Mouse (Mus musculus) hindbrain, embryonic 12.5 days (tissue): Measurements from ENCODE around the gene Tcn2. TPM values are rescaled to one million over a fixed set of nuclear protein-coding genes. Genes with fewer than 3 reads are reported as not detected.

Experiments
- ATAC-seq: fragments of 200-750 bp; cut with Nextera tagmentation; 2 replicates; pipeline ENCODE4 v1.8.0; 2017; ENCODE audit warnings: moderate TSS enrichment; ENCODE audit not compliant: low FRiP score
- H3K27ac ChIP-seq: fragments of 300-500 bp; sonication (generic); 2 replicates; pipeline ENCODE4 v1.5.1; 2016; ENCODE audit warnings: mild to moderate bottlenecking
- H3K27me3 ChIP-seq: fragments of 300-500 bp; sonication (generic); 2 replicates; pipeline ENCODE4 v1.6.1; 2016; ENCODE audit warnings: mild to moderate bottlenecking
- H3K36me3 ChIP-seq: fragments of 300-500 bp; sonication (generic); 2 replicates; pipeline ENCODE4 v1.6.1; 2016; ENCODE audit warnings: mild to moderate bottlenecking
- H3K4me1 ChIP-seq: fragments of 300-500 bp; sonication (generic); 2 replicates; pipeline ENCODE4 v1.6.1; 2016
- H3K4me2 ChIP-seq: fragments of 300-500 bp; sonication (generic); replicated peaks from 2 replicates; pipeline ENCODE4 v1.6.1; 2016; ENCODE audit warnings: mild to moderate bottlenecking
- H3K4me3 ChIP-seq: fragments of 300-500 bp; sonication (generic); 2 replicates; pipeline ENCODE4 v1.5.1; 2016; ENCODE audit warnings: mild to moderate bottlenecking
- H3K9ac ChIP-seq: fragments of 300-500 bp; sonication (generic); 2 replicates; pipeline ENCODE4 v1.6.1; 2016; ENCODE audit warnings: mild to moderate bottlenecking, moderate library complexity
- H3K9me3 ChIP-seq: fragments of 300-500 bp; sonication (generic); replicated peaks from 2 replicates; pipeline ENCODE4 v1.6.1; 2016; ENCODE audit warnings: mild to moderate bottlenecking
- WGBS: fragments of 180-500 bp; shearing (Covaris S2); methylation state at CpG from one replicate; pipeline ENCODE4 v1.1.7; 2016; 5-methylcytosine and 5-hydroxymethylcytosine counted together
- polyA plus RNA-seq: library from polyadenylated mRNA; unstranded; fragments of >200 nt; fragmentation: Nextera tagmentation; extraction: Ambion mirVana; gene quantifications from 2 replicates; pipeline ENCODE4 v1.2.1, GENCODE M21; 2016

Gene Tcn2
- 34.1 and 35.3 TPM in 2 replicates for polyA plus RNA-seq

- peak; percentile 83 for ATAC-seq
- Histone ChIP-seq H3K4me3 (peak within 1 kb of the TSS; percentile 50), H3K27me3 (0 out of 2 replicates have a peak, but pooled peaks cover 3% of the 10 kb centered on the region), H3K4me1 (peaks cover 7% of the 10 kb centered on the region), H3K27ac (no peak within 1 kb of the TSS), H3K9me3 (no peaks in the 10 kb centered on the region), H3K9ac (peak within 1 kb of the TSS; percentile 67), H3K4me2 (peak within 1 kb of the TSS; percentile 84), H3K36me3 (no peaks in the 10 kb centered on the region)
- under 1% methylated on average over 23 of the region's 26 CpGs for WGBS
Measured at GRCm38 (mm10) chr11:3931511-3932211, at the start of gene Tcn2. Tcn2 (minus strand) TSS chr11:3932159.

GRCm38 (mm10) chr11:3981536-3981935, 49.6 kb upstream of the Tcn2 start:
- H3K27ac ChIP-seq = no peak overlapping the region
- peaks cover 47% of the 10 kb centered on the region for H3K36me3 ChIP-seq
- 73% methylated on average over 6 of the region's 6 CpGs for WGBS
- ATAC-seq = no peak
- no peak overlapping the region for H3K4me3 ChIP-seq
- peaks cover 18% of the 10 kb centered on the region for H3K27me3 ChIP-seq
- no peaks in the 10 kb centered on the region for H3K9me3 ChIP-seq
- no peak overlapping the region for H3K9ac ChIP-seq
- H3K4me2 ChIP-seq = no peak overlapping the region
- peaks cover 19% of the 10 kb centered on the region for H3K4me1 ChIP-seq

GRCm38 (mm10) chr11:3978421-3978820, 46.5 kb upstream of the Tcn2 start:
- no peak for ATAC-seq
- H3K4me3 ChIP-seq = no peak overlapping the region
- no peaks in the 10 kb centered on the region for H3K9me3 ChIP-seq
- H3K9ac ChIP-seq = no peak overlapping the region
- H3K4me1 ChIP-seq = peaks cover 8% of the 10 kb centered on the region
- 91% methylated on average over 5 of the region's 5 CpGs for WGBS
- H3K36me3 ChIP-seq = peaks cover 79% of the 10 kb centered on the region
- H3K4me2 ChIP-seq = no peak overlapping the region
- H3K27ac ChIP-seq = no peak overlapping the region
- H3K27me3 ChIP-seq = peaks cover 3% of the 10 kb centered on the region

- H3K4me2 ChIP-seq = no peak within 1 kb of the TSS
- H3K4me3 ChIP-seq = no peak within 1 kb of the TSS
- 95% methylated on average over 6 of the region's 6 CpGs for WGBS
- H3K9me3 ChIP-seq = no peaks in the 10 kb centered on the region
- H3K27me3 ChIP-seq = no peaks in the 10 kb centered on the region
- ATAC-seq = no peak
- H3K27ac ChIP-seq = no peak within 1 kb of the TSS
- H3K36me3 ChIP-seq = peaks cover 96% of the 10 kb centered on the region
- H3K4me1 ChIP-seq = no peaks in the 10 kb centered on the region
- H3K9ac ChIP-seq = no peak within 1 kb of the TSS
Measured at GRCm38 (mm10) chr11:3976678-3977077, 44.7 kb upstream of the Tcn2 start, which contains the start of gene 4930556J24Rik. 4930556J24Rik (minus strand) TSS chr11:3976778.

- H3K9ac ChIP-seq = no peak overlapping the region
- no peak overlapping the region for H3K27ac ChIP-seq
- no peak overlapping the region for H3K4me2 ChIP-seq
- H3K36me3 ChIP-seq = peaks cover 99% of the 10 kb centered on the region
- H3K4me1 ChIP-seq = no peaks in the 10 kb centered on the region
- no peaks in the 10 kb centered on the region for H3K9me3 ChIP-seq
- no peak overlapping the region for H3K4me3 ChIP-seq
- ATAC-seq = no peak
- 49% methylated on average over 3 of the region's 3 CpGs for WGBS
- no peaks in the 10 kb centered on the region for H3K27me3 ChIP-seq
Measured at GRCm38 (mm10) chr11:3974311-3974710, 42.4 kb upstream of the Tcn2 start.

GRCm38 (mm10) chr11:3973081-3973480, 41.1 kb upstream of the Tcn2 start:
- Histone ChIP-seq H3K4me3 (no peak overlapping the region), H3K27me3 (no peaks in the 10 kb centered on the region), H3K4me2 (no peak overlapping the region), H3K4me1 (no peaks in the 10 kb centered on the region), H3K36me3 (peaks cover 97% of the 10 kb centered on the region), H3K9me3 (no peaks in the 10 kb centered on the region), H3K27ac (no peak overlapping the region), H3K9ac (no peak overlapping the region)
- WGBS = 96% methylated on average over 7 of the region's 7 CpGs
- ATAC-seq = no peak

- ATAC-seq = no peak
- Histone ChIP-seq H3K9ac (no peak overlapping the region), H3K4me2 (no peak overlapping the region), H3K4me3 (no peak overlapping the region), H3K27ac (no peak overlapping the region), H3K9me3 (no peaks in the 10 kb centered on the region), H3K36me3 (peaks cover 73% of the 10 kb centered on the region), H3K27me3 (no peaks in the 10 kb centered on the region), H3K4me1 (0 out of 2 replicates have a peak, but pooled peaks cover 7% of the 10 kb centered on the region)
- 98% methylated on average over 7 of the region's 7 CpGs for WGBS
Measured at GRCm38 (mm10) chr11:3970361-3970760, 38.4 kb upstream of the Tcn2 start.

GRCm38 (mm10) chr11:3969837-3970236, 37.9 kb upstream of the Tcn2 start:
- Histone ChIP-seq H3K4me1 (peaks cover 10% of the 10 kb centered on the region), H3K36me3 (peaks cover 68% of the 10 kb centered on the region), H3K27ac (no peak overlapping the region), H3K27me3 (no peaks in the 10 kb centered on the region), H3K4me2 (no peak overlapping the region), H3K4me3 (no peak overlapping the region), H3K9me3 (no peaks in the 10 kb centered on the region), H3K9ac (no peak overlapping the region)
- 88% methylated on average over 3 of the region's 3 CpGs for WGBS
- no peak for ATAC-seq

- Histone ChIP-seq H3K27ac (no peak overlapping the region), H3K36me3 (peaks cover 15% of the 10 kb centered on the region)
Measured at GRCm38 (mm10) chr11:3964416-3965172, 32.6 kb upstream of the Tcn2 start.

GRCm38 (mm10) chr11:3963610-3964415, 31.9 kb upstream of the Tcn2 start, which contains the start of gene Pes1:
Pes1 (plus strand) TSS chr11:3963975.
- H3K27me3 ChIP-seq = no peaks in the 10 kb centered on the region
- H3K36me3 ChIP-seq = peaks cover 8% of the 10 kb centered on the region; the same call in 1 of the 2 replicates
- peak within 1 kb of the TSS; percentile 78 for H3K4me2 ChIP-seq
- ATAC-seq = peak; percentile 95
- 0 out of 2 replicates have a peak within 1 kb of the TSS, but pooled peaks have one; percentile 48 for H3K27ac ChIP-seq
- under 1% methylated on average over 31 of the region's 31 CpGs for WGBS
- H3K4me3 ChIP-seq = peak within 1 kb of the TSS; percentile 85
- peak within 1 kb of the TSS; percentile 89 for H3K9ac ChIP-seq
- peaks cover 21% of the 10 kb centered on the region for H3K4me1 ChIP-seq
- H3K9me3 ChIP-seq = no peaks in the 10 kb centered on the region

More at GRCm38 (mm10) chr11:3964416-3965172, 32.6 kb upstream of the Tcn2 start:
- no peaks in the 10 kb centered on the region for H3K9me3 ChIP-seq
- WGBS = 16% methylated on average over 11 of the region's 11 CpGs
- peak overlapping the region; percentile 78 for H3K4me2 ChIP-seq
- peak overlapping the region; percentile 89 for H3K9ac ChIP-seq
- peaks cover 21% of the 10 kb centered on the region for H3K4me1 ChIP-seq
- ATAC-seq = no peak
- peak overlapping the region; percentile 85 for H3K4me3 ChIP-seq
- no peaks in the 10 kb centered on the region for H3K27me3 ChIP-seq

GRCm38 (mm10) chr11:3963155-3963554, 31.2 kb upstream of the Tcn2 start:
- no peak overlapping the region for H3K9ac ChIP-seq
- H3K4me2 ChIP-seq = peak overlapping the region; percentile 78
- 73% methylated on average over 10 of the region's 10 CpGs for WGBS
- H3K9me3 ChIP-seq = no peaks in the 10 kb centered on the region
- H3K4me1 ChIP-seq = peaks cover 21% of the 10 kb centered on the region
- H3K27ac ChIP-seq = 0 out of 2 replicates have a peak overlapping the region, but pooled peaks have one; percentile 48
- H3K27me3 ChIP-seq = no peaks in the 10 kb centered on the region
- H3K4me3 ChIP-seq = peak overlapping the region; percentile 85
- H3K36me3 ChIP-seq = peaks cover 4% of the 10 kb centered on the region; the same call in 1 of the 2 replicates
- ATAC-seq = peak; percentile 63; the same call in 1 of the 2 replicates
